Mouse (Mus musculus): ENCODE measurements around the gene Nfatc3. TPM values are rescaled to one million over a fixed set of nuclear protein-coding genes. Genes with fewer than 3 reads are reported as not detected.

Gene Nfatc3
- total and polyA plus RNA-seq, 3 experiments = 15.0 to 189 (median 31.0) TPM

GRCm38 (mm10) chr8:106108080-106108479 is 49.4 kb downstream of the Nfatc3 start:
- no peak for ATAC-seq (ENCODE audit: extremely low read depth, insufficient number of reproducible peaks, low FRiP score, poor library complexity, severe bottlenecking)
- TF ChIP-seq GATA2 (IDR thresholded peaks at IDR 0.05; ENCODE audit: borderline replicate concordance, low read depth, low read length) (no peak), GATA1 (IDR thresholded peaks at IDR 0.05; ENCODE audit: borderline replicate concordance, low read length) (no peak), POLR2AphosphoS5 (IDR thresholded peaks at IDR 0.05; ENCODE audit: insufficient replicate concordance, low read depth, low read length) (no peak), TAL1 (conservative IDR thresholded peaks at IDR 0.05; ENCODE audit: low read depth, low read length) (no peak), CTCF (IDR thresholded peaks at IDR 0.05; ENCODE audit: low read depth, low read length) (no peak)

GRCm38 (mm10) chr8:106108729-106109128 is 50.1 kb downstream of the Nfatc3 start:
- TF ChIP-seq CTCF (IDR thresholded peaks at IDR 0.05; ENCODE audit: low read depth, low read length) (no peak), GATA2 (IDR thresholded peaks at IDR 0.05; ENCODE audit: borderline replicate concordance, low read depth, low read length) (no peak), GATA1 (IDR thresholded peaks at IDR 0.05; ENCODE audit: borderline replicate concordance, low read length) (no peak), TAL1 (conservative IDR thresholded peaks at IDR 0.05; ENCODE audit: low read depth, low read length) (no peak), POLR2AphosphoS5 (IDR thresholded peaks at IDR 0.05; ENCODE audit: insufficient replicate concordance, low read depth, low read length) (no peak)
- H3K36me3 ChIP-seq (replicated peaks) = peaks cover 75% of the 10 kb centered on the region
- no peaks in the 10 kb centered on the region for H3K27me3 ChIP-seq (ENCODE audit: insufficient read depth, low read length)
- DNase-seq (ENCODE audit: low spot score) (no peak), ATAC-seq (ENCODE audit: extremely low read depth, insufficient number of reproducible peaks, low FRiP score, poor library complexity, severe bottlenecking) (no peak)
- no peaks in the 10 kb centered on the region for H3K9me3 ChIP-seq (replicated peaks)
- H3K4me1 ChIP-seq (ENCODE audit: insufficient read depth, low read depth, low read length) = no peaks in the 10 kb centered on the region
- no peak overlapping the region for H3K4me3 ChIP-seq (ENCODE audit: low read depth, low read length)

More at GRCm38 (mm10) chr8:106108080-106108479, 49.4 kb downstream of the Nfatc3 start:
- Histone ChIP-seq H3K9me3 (replicated peaks) (no peaks in the 10 kb centered on the region), H3K27me3 (ENCODE audit: insufficient read depth, low read length) (no peaks in the 10 kb centered on the region), H3K4me3 (ENCODE audit: low read depth, low read length) (no peak overlapping the region), H3K4me1 (ENCODE audit: insufficient read depth, low read depth, low read length) (no peaks in the 10 kb centered on the region), H3K36me3 (replicated peaks) (peaks cover 78% of the 10 kb centered on the region)
- DNase-seq (ENCODE audit: low spot score) = no peak

- ATAC-seq (ENCODE audit: extremely low read depth, insufficient number of reproducible peaks, low FRiP score, poor library complexity, severe bottlenecking) (no peak), DNase-seq (ENCODE audit: low spot score) (no peak)
- Histone ChIP-seq H3K4me1 (ENCODE audit: insufficient read depth, low read depth, low read length) (no peaks in the 10 kb centered on the region), H3K27me3 (ENCODE audit: insufficient read depth, low read length) (no peaks in the 10 kb centered on the region), H3K4me3 (ENCODE audit: low read depth, low read length) (no peak overlapping the region), H3K9me3 (replicated peaks) (no peaks in the 10 kb centered on the region), H3K36me3 (replicated peaks) (peaks cover 73% of the 10 kb centered on the region)
- no peak for TF ChIP-seq TAL1 (conservative IDR thresholded peaks at IDR 0.05; ENCODE audit: low read depth, low read length)
- TF ChIP-seq GATA2 (IDR thresholded peaks at IDR 0.05; ENCODE audit: borderline replicate concordance, low read depth, low read length) = no peak
- TF ChIP-seq GATA1 (IDR thresholded peaks at IDR 0.05; ENCODE audit: borderline replicate concordance, low read length) = no peak
- no peak for TF ChIP-seq CTCF (IDR thresholded peaks at IDR 0.05; ENCODE audit: low read depth, low read length)
- TF ChIP-seq POLR2AphosphoS5 (IDR thresholded peaks at IDR 0.05; ENCODE audit: insufficient replicate concordance, low read depth, low read length) = no peak
Measured at GRCm38 (mm10) chr8:106112041-106112440, 53.4 kb downstream of the Nfatc3 start.

GRCm38 (mm10) chr8:106112514-106112913 is 53.9 kb downstream of the Nfatc3 start:
- Histone ChIP-seq H3K4me3 (ENCODE audit: low read depth, low read length) (no peak overlapping the region), H3K9me3 (replicated peaks) (no peaks in the 10 kb centered on the region), H3K36me3 (replicated peaks) (peaks cover 75% of the 10 kb centered on the region), H3K27me3 (ENCODE audit: insufficient read depth, low read length) (no peaks in the 10 kb centered on the region), H3K4me1 (ENCODE audit: insufficient read depth, low read depth, low read length) (no peaks in the 10 kb centered on the region)
- TF ChIP-seq GATA1 (IDR thresholded peaks at IDR 0.05; ENCODE audit: borderline replicate concordance, low read length) (no peak), POLR2AphosphoS5 (IDR thresholded peaks at IDR 0.05; ENCODE audit: insufficient replicate concordance, low read depth, low read length) (no peak), TAL1 (conservative IDR thresholded peaks at IDR 0.05; ENCODE audit: low read depth, low read length) (no peak), CTCF (IDR thresholded peaks at IDR 0.05; ENCODE audit: low read depth, low read length) (no peak), GATA2 (IDR thresholded peaks at IDR 0.05; ENCODE audit: borderline replicate concordance, low read depth, low read length) (no peak)
- no peak for DNase-seq (ENCODE audit: low spot score)
- no peak for ATAC-seq (ENCODE audit: extremely low read depth, insufficient number of reproducible peaks, low FRiP score, poor library complexity, severe bottlenecking)

- Histone ChIP-seq H3K4me3 (ENCODE audit: low read depth, low read length) (no peak overlapping the region), H3K9me3 (replicated peaks) (no peaks in the 10 kb centered on the region), H3K4me1 (ENCODE audit: insufficient read depth, low read depth, low read length) (no peaks in the 10 kb centered on the region), H3K36me3 (replicated peaks) (peaks cover 69% of the 10 kb centered on the region), H3K27me3 (ENCODE audit: insufficient read depth, low read length) (no peaks in the 10 kb centered on the region)
- ATAC-seq (ENCODE audit: extremely low read depth, insufficient number of reproducible peaks, low FRiP score, poor library complexity, severe bottlenecking) (no peak), DNase-seq (ENCODE audit: low spot score) (no peak)
- TF ChIP-seq TAL1 (conservative IDR thresholded peaks at IDR 0.05; ENCODE audit: low read depth, low read length) (no peak), CTCF (IDR thresholded peaks at IDR 0.05; ENCODE audit: low read depth, low read length) (peak; percentile 75)
Measured at GRCm38 (mm10) chr8:106115897-106116296, 57.3 kb downstream of the Nfatc3 start.

GRCm38 (mm10) chr8:106123443-106123842 is 64.8 kb downstream of the Nfatc3 start:
- DNase-seq (ENCODE audit: low spot score) = no peak
- Histone ChIP-seq H3K9me3 (replicated peaks) (no peaks in the 10 kb centered on the region), H3K4me1 (ENCODE audit: insufficient read depth, low read depth, low read length) (peaks cover 4% of the 10 kb centered on the region), H3K27me3 (ENCODE audit: insufficient read depth, low read length) (no peaks in the 10 kb centered on the region), H3K36me3 (replicated peaks) (peaks cover 80% of the 10 kb centered on the region), H3K4me3 (ENCODE audit: low read depth, low read length) (no peak overlapping the region)
- TF ChIP-seq GATA2 (IDR thresholded peaks at IDR 0.05; ENCODE audit: borderline replicate concordance, low read depth, low read length) (no peak), TAL1 (conservative IDR thresholded peaks at IDR 0.05; ENCODE audit: low read depth, low read length) (no peak), CTCF (IDR thresholded peaks at IDR 0.05; ENCODE audit: low read depth, low read length) (no peak), POLR2AphosphoS5 (IDR thresholded peaks at IDR 0.05; ENCODE audit: insufficient replicate concordance, low read depth, low read length) (no peak), GATA1 (IDR thresholded peaks at IDR 0.05; ENCODE audit: borderline replicate concordance, low read length) (no peak)
- ATAC-seq (ENCODE audit: extremely low read depth, insufficient number of reproducible peaks, low FRiP score, poor library complexity, severe bottlenecking) = no peak

Measured in G1E (cell line).